Comparison of ENCODE assay signal across 10 mouse cellular contexts in the genomic region with DNA sequence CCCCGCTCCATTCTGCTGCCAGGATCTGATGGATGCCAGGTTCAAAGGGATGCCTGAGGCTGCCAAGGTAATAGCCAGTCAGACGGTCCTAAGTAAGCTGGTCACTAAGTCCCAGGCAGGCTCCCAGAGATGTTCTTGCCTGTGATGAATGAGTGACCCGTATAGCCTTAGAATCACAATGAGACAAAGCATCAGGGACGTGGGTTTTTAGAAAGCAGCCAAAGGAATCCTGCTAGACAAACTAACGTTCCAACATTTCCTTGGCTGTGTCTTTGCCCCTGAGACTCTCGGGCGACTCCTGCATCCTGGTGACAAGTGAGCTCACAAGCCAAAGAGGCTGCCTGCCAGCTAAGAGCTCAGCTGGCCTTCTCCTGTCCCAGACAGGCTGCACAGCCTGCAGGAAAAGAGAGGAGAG. TPM values are rescaled to one million over a fixed set of nuclear protein-coding genes. Genes with fewer than 3 reads are reported as not detected.
DNase-seq lines count a peak whose midpoint lies in the region; ATAC-seq lines count a peak whose summit lies in the region.
"Had no signal": no experiment of that assay in that cellular context is flagged by ENCODE, and none has a peak within 500 bp of the region (broad histone marks: within the 10 kb centered on the region; RNA-seq: fewer than 3 reads in every experiment).

No protein-coding gene starts in this region.

- intact Hi-C loops in heart, postnatal 10 days (cut with DNase I): loop anchor here (5.0 to 10.0 kb wide), 2 partner anchors 48 to 320 kb away; a partner anchor contains a TSS
- intact Hi-C loops in left cerebral cortex, postnatal 25 days (cut with DNase I): no loop called here

- ATAC-seq in midbrain, embryonic 14.5 days (ENCODE audit: low FRiP score, low TSS enrichment): no peak
- no peak for ATAC-seq in erythroid progenitor cell, adult 5-6 weeks (replicated peaks; ENCODE audit: low FRiP score, poor library complexity, severe bottlenecking)
- ATAC-seq: Patski had no signal

- no peak overlapping the region for H3K9ac ChIP-seq in midbrain, embryonic 14.5 days (replicated peaks; ENCODE audit: low read length)
- H3K9ac ChIP-seq: embryonic facial prominence, embryonic 15.5 days had no signal

- H3K27me3 ChIP-seq in midbrain, embryonic 14.5 days (ENCODE audit: control insufficient read depth, insufficient read depth, low read length): no peaks in the 10 kb centered on the region
- no peaks in the 10 kb centered on the region for H3K27me3 ChIP-seq in midbrain, embryonic 10.5 days (ENCODE audit: low read depth, poor library complexity, severe bottlenecking)
- H3K27me3 ChIP-seq: embryonic facial prominence, embryonic 15.5 days; Patski had no signal

- no peak overlapping the region for H3K27ac ChIP-seq in midbrain, embryonic 14.5 days (replicated peaks; ENCODE audit: low read depth, low read length)
- H3K27ac ChIP-seq in midbrain, embryonic 10.5 days (replicated peaks): no peak overlapping the region
- H3K27ac ChIP-seq: embryonic facial prominence, embryonic 15.5 days had no signal

- no peaks in the 10 kb centered on the region for H3K9me3 ChIP-seq in midbrain, embryonic 14.5 days (ENCODE audit: control insufficient read depth, low read length)
- no peaks in the 10 kb centered on the region for H3K9me3 ChIP-seq in midbrain, embryonic 10.5 days (replicated peaks)
- H3K9me3 ChIP-seq: embryonic facial prominence, embryonic 15.5 days had no signal

- no peak overlapping the region for H3K4me3 ChIP-seq in midbrain, embryonic 14.5 days (replicated peaks; ENCODE audit: low read depth, low read length)
- H3K4me3 ChIP-seq in midbrain, embryonic 10.5 days: no peak overlapping the region
- H3K4me3 ChIP-seq: embryonic facial prominence, embryonic 15.5 days; myocyte had no signal

- peaks cover 45% of the 10 kb centered on the region for H3K36me3 ChIP-seq in midbrain, embryonic 14.5 days (ENCODE audit: control insufficient read depth, insufficient read depth, low read length)
- peaks cover 87% of the 10 kb centered on the region for H3K36me3 ChIP-seq in midbrain, embryonic 10.5 days

- peaks cover 14% of the 10 kb centered on the region; the same call in 1 of the 2 replicates for H3K4me1 ChIP-seq in midbrain, embryonic 14.5 days (ENCODE audit: control insufficient read depth, insufficient read depth, low read length)
- H3K4me1 ChIP-seq in midbrain, embryonic 10.5 days: peaks cover 14% of the 10 kb centered on the region

- no peak overlapping the region for H3K4me2 ChIP-seq in midbrain, embryonic 14.5 days (ENCODE audit: low read length)
- H3K4me2 ChIP-seq: embryonic facial prominence, embryonic 15.5 days had no signal

- 71% methylated on average over 7 of the region's 7 CpGs for WGBS in midbrain, embryonic 14.5 days
- 82% methylated on average over 7 of the region's 7 CpGs for WGBS in midbrain, embryonic 10.5 days

- peak; percentile 56 for DNase-seq in midbrain, embryonic 14.5 days
- DNase-seq in midbrain, embryonic 10.5 days (ENCODE audit: low spot score): no peak
- peak; percentile 52 to 69 for DNase-seq in cerebellum, postnatal 25 days
- DNase-seq in heart, postnatal 10 days: peak; percentile 80 to 83
- peak; percentile 28 to 53 for DNase-seq in left cerebral cortex, postnatal 25 days (ENCODE audit: low spot score in 2 of 2)
- DNase-seq in embryo, embryonic 11 days: no peak

RNA-seq across cellular contexts. Expression of a gene that starts 59.0 kb away (rescaled TPM):
- polyA plus RNA-seq in midbrain, embryonic 14.5 days (2014; fragmentation: Nextera tagmentation; extraction: Ambion mirVana): 28.7 and 31.4 TPM in 2 replicates
- 13.3 TPM in 2 replicates for polyA plus RNA-seq in midbrain, embryonic 10.5 days (2016; fragmentation: Nextera tagmentation; extraction: Ambion mirVana)
- total RNA-seq in heart, postnatal 10 days (2021): 10 to 100 TPM in 1 of 2 experiments, 1 to 10 TPM in 1; 9.9 to 17.4 TPM
- 10 to 100 TPM; 27.5 to 30.0 TPM for total RNA-seq in left cerebral cortex, postnatal 25 days (2021)
- 8.0 and 14.1 TPM in 2 replicates for total RNA-seq in erythroid progenitor cell, adult 5-6 weeks (2015; ENCODE audit: low replicate concordance)
- 1.1 and 3.2 TPM in 2 replicates for total RNA-seq in erythroid progenitor cell, adult 5-6 weeks (2017; ENCODE audit: low replicate concordance)

Comparison
In these comparisons a context has a peak if more than half of its experiments do, and no peak if none do; other contexts are left out.
1. DNase-seq: peak in midbrain, embryonic 14.5 days (single experiment), cerebellum, postnatal 25 days (2 of 2), heart, postnatal 10 days (2 of 2) and left cerebral cortex, postnatal 25 days (2 of 2); none in midbrain, embryonic 10.5 days (single experiment) and embryo, embryonic 11 days (single experiment).